Comparison of ENCODE assay signal across 8 mouse cellular contexts in genomic region chr13:73970545-73971448, GRCm38 (mm10). TPM values are rescaled to one million over a fixed set of nuclear protein-coding genes. Genes with fewer than 3 reads are reported as not detected.
DNase-seq lines count a peak whose midpoint lies in the region; ATAC-seq lines count a peak whose summit lies in the region.

No protein-coding gene starts in this region.

- no peak overlapping the region for H3K4me3 ChIP-seq in intestine, embryonic 15.5 days (replicated peaks)
- no peak overlapping the region for H3K4me3 ChIP-seq in midbrain, embryonic 10.5 days

- H3K4me2 ChIP-seq in intestine, embryonic 15.5 days (replicated peaks): peak overlapping the region; percentile 50

- H3K4me1 ChIP-seq in intestine, embryonic 15.5 days (replicated peaks): peaks cover 6% of the 10 kb centered on the region
- H3K4me1 ChIP-seq in midbrain, embryonic 10.5 days: no peaks in the 10 kb centered on the region

- no peak overlapping the region for H3K9ac ChIP-seq in intestine, embryonic 15.5 days

- peak; percentile 89 for ATAC-seq in granulocyte monocyte progenitor cell, adult 5-6 weeks (replicated peaks; ENCODE audit: poor library complexity, severe bottlenecking)
- ATAC-seq in intestine, embryonic 15.5 days: peak; percentile 86

- H3K27ac ChIP-seq in intestine, embryonic 15.5 days: no peak overlapping the region
- H3K27ac ChIP-seq in midbrain, embryonic 10.5 days (replicated peaks): no peak overlapping the region

- intact Hi-C loops in left cerebral cortex, postnatal 4 days (cut with DNase I): loop anchor here (10.0 kb wide), 1 partner anchor 54 kb away; no protein-coding TSS in a partner anchor

- H3K9me3 ChIP-seq in intestine, embryonic 15.5 days: no peaks in the 10 kb centered on the region
- no peaks in the 10 kb centered on the region for H3K9me3 ChIP-seq in midbrain, embryonic 10.5 days (replicated peaks)

- no peaks in the 10 kb centered on the region for H3K36me3 ChIP-seq in intestine, embryonic 15.5 days
- H3K36me3 ChIP-seq in midbrain, embryonic 10.5 days: no peaks in the 10 kb centered on the region

- WGBS in intestine, embryonic 15.5 days: 20% methylated on average over 12 of the region's 12 CpGs
- 49% methylated on average over 12 of the region's 12 CpGs for WGBS in midbrain, embryonic 10.5 days

- peak; percentile 66 for DNase-seq in 3T3-L1 (ENCODE audit: low read depth, low spot score)
- peak; percentile 80 for DNase-seq in adrenal gland, adult 2 months
- peak; percentile 89 for DNase-seq in embryo, embryonic 11 days
- peak; percentile 69 for DNase-seq in left cerebral cortex, postnatal 4 days
- DNase-seq in midbrain, embryonic 10.5 days (ENCODE audit: low spot score): peak; percentile 59
- peak; percentile 16 to 31 for DNase-seq in spleen, postnatal 10 days (ENCODE audit: low spot score in 2 of 2)

- no peaks in the 10 kb centered on the region for H3K27me3 ChIP-seq in intestine, embryonic 15.5 days (replicated peaks)
- H3K27me3 ChIP-seq in midbrain, embryonic 10.5 days (ENCODE audit: low read depth, poor library complexity, severe bottlenecking): no peaks in the 10 kb centered on the region

RNA-seq across cellular contexts. Expression of gene Zdhhc11, which starts 7.1 kb away (rescaled TPM):
- not detected for total RNA-seq in adrenal gland, adult 2 months (2021)
- not detected in 2 replicates for polyA plus RNA-seq in adrenal gland, adult 2 months (2012; rRNA removed)
- not detected in 2 replicates for total RNA-seq in granulocyte monocyte progenitor cell, adult 5-6 weeks (2014; fragmentation: Nextera tagmentation)
- total RNA-seq in granulocyte monocyte progenitor cell, adult 5-6 weeks (2017): not detected in 2 replicates
- polyA plus RNA-seq in intestine, embryonic 15.5 days (2015; fragmentation: Nextera tagmentation; extraction: Ambion mirVana): not detected in 2 replicates
- total RNA-seq in left cerebral cortex, postnatal 4 days (2021): not detected
- polyA plus RNA-seq in midbrain, embryonic 10.5 days (2016; fragmentation: Nextera tagmentation; extraction: Ambion mirVana): not detected in 2 replicates

RNA-seq across cellular contexts. Expression of gene Brd9, which starts 33.2 kb away (rescaled TPM):
- total RNA-seq in adrenal gland, adult 2 months (2021): 10 to 100 TPM; 28.7 to 29.1 TPM
- polyA plus RNA-seq in adrenal gland, adult 2 months (2012; rRNA removed): 16.4 and 16.8 TPM in 2 replicates
- 33.5 and 37.1 TPM in 2 replicates for total RNA-seq in granulocyte monocyte progenitor cell, adult 5-6 weeks (2014; fragmentation: Nextera tagmentation)
- total RNA-seq in granulocyte monocyte progenitor cell, adult 5-6 weeks (2017): 94.5 and 119 TPM in 2 replicates
- polyA plus RNA-seq in intestine, embryonic 15.5 days (2015; fragmentation: Nextera tagmentation; extraction: Ambion mirVana): 34.7 and 37.6 TPM in 2 replicates
- 100 to 1,000 TPM; 108 to 110 TPM for total RNA-seq in left cerebral cortex, postnatal 4 days (2021)
- 57.8 and 71.9 TPM in 2 replicates for polyA plus RNA-seq in midbrain, embryonic 10.5 days (2016; fragmentation: Nextera tagmentation; extraction: Ambion mirVana)

RNA-seq across cellular contexts. Expression of gene Trip13, which starts 33.2 kb away (rescaled TPM):
- 1 to 10 TPM in 1 of 2 experiments, under 1 TPM in 1; 0.69 to 2.2 TPM for total RNA-seq in adrenal gland, adult 2 months (2021)
- polyA plus RNA-seq in adrenal gland, adult 2 months (2012; rRNA removed): 0.12 TPM in 1 of 2 replicates, not detected in the other
- total RNA-seq in granulocyte monocyte progenitor cell, adult 5-6 weeks (2014; fragmentation: Nextera tagmentation): 33.9 and 34.2 TPM in 2 replicates
- 36.6 and 57.9 TPM in 2 replicates for total RNA-seq in granulocyte monocyte progenitor cell, adult 5-6 weeks (2017)
- 36.8 and 41.3 TPM in 2 replicates for polyA plus RNA-seq in intestine, embryonic 15.5 days (2015; fragmentation: Nextera tagmentation; extraction: Ambion mirVana)
- total RNA-seq in left cerebral cortex, postnatal 4 days (2021): 1 to 10 TPM; 7.0 to 8.7 TPM
- 59.5 and 69.1 TPM in 2 replicates for polyA plus RNA-seq in midbrain, embryonic 10.5 days (2016; fragmentation: Nextera tagmentation; extraction: Ambion mirVana)

RNA-seq across cellular contexts. Expression of gene Tppp, which starts 38.4 kb away (rescaled TPM):
- 10 to 100 TPM in 1 of 2 experiments, 1 to 10 TPM in 1; 9.3 to 15.7 TPM for total RNA-seq in adrenal gland, adult 2 months (2021)
- polyA plus RNA-seq in adrenal gland, adult 2 months (2012; rRNA removed): 2.9 and 4.9 TPM in 2 replicates
- total RNA-seq in granulocyte monocyte progenitor cell, adult 5-6 weeks (2014; fragmentation: Nextera tagmentation): not detected in 2 replicates
- total RNA-seq in granulocyte monocyte progenitor cell, adult 5-6 weeks (2017): 0.09 TPM in 1 of 2 replicates, not detected in the other
- polyA plus RNA-seq in intestine, embryonic 15.5 days (2015; fragmentation: Nextera tagmentation; extraction: Ambion mirVana): 2.1 and 2.3 TPM in 2 replicates
- total RNA-seq in left cerebral cortex, postnatal 4 days (2021): 10 to 100 TPM; 37.7 to 37.9 TPM
- 1.00 and 1.9 TPM in 2 replicates for polyA plus RNA-seq in midbrain, embryonic 10.5 days (2016; fragmentation: Nextera tagmentation; extraction: Ambion mirVana)

Comparison
In these comparisons a context has a peak if more than half of its experiments do, and no peak if none do; other contexts are left out.
1. DNase-seq: peak in every context shown above with its lines; median percentile 89 in embryo, embryonic 11 days; 80 in adrenal gland, adult 2 months; 69 in left cerebral cortex, postnatal 4 days; 66 in 3T3-L1; 59 in midbrain, embryonic 10.5 days; 24 in spleen, postnatal 10 days.